Mouse (Mus musculus) forebrain, embryonic 13.5 days (tissue): ENCODE measurements around the gene Zfp51. TPM values are rescaled to one million over a fixed set of nuclear protein-coding genes. Genes with fewer than 3 reads are reported as not detected.
"Not testable (repeated sequence)": the region's sequence is repeated elsewhere in the genome, so short reads cannot be mapped to it uniquely, and the experiment has no call there.

Source experiments
- ATAC-seq: fragments of 200-750 bp; cut with Nextera tagmentation; 2 replicates; pipeline ENCODE4 v1.8.0; 2017
- H3K27ac ChIP-seq: fragments of 300-500 bp; sonication (generic); 2 replicates; pipeline ENCODE4 v1.5.1; 2015; ENCODE audit warnings: inconsistent platforms, mild to moderate bottlenecking, moderate library complexity
- H3K27me3 ChIP-seq: fragments of 300-500 bp; sonication (generic); 2 replicates; pipeline ENCODE4 v1.6.1; 2015; ENCODE audit warnings: mild to moderate bottlenecking, inconsistent platforms
- H3K36me3 ChIP-seq: fragments of 300-500 bp; sonication (generic); 2 replicates; pipeline ENCODE4 v1.6.1; 2015; ENCODE audit warnings: mild to moderate bottlenecking, inconsistent platforms; ENCODE audit not compliant: poor library complexity, severe bottlenecking
- H3K4me1 ChIP-seq: fragments of 300-500 bp; sonication (generic); 2 replicates; pipeline ENCODE4 v1.6.1; 2015; ENCODE audit warnings: inconsistent platforms
- H3K4me2 ChIP-seq: fragments of 300-500 bp; sonication (generic); 2 replicates; pipeline ENCODE4 v1.6.1; 2015; ENCODE audit warnings: inconsistent platforms, mild to moderate bottlenecking, moderate library complexity
- H3K4me3 ChIP-seq: fragments of 300-500 bp; sonication (generic); 2 replicates; pipeline ENCODE4 v1.5.1; 2015; ENCODE audit warnings: mild to moderate bottlenecking, inconsistent platforms
- H3K9ac ChIP-seq: fragments of 300-500 bp; sonication (generic); 2 replicates; pipeline ENCODE4 v1.6.1; 2015; ENCODE audit warnings: mild to moderate bottlenecking, inconsistent platforms
- H3K9me3 ChIP-seq: fragments of 300-500 bp; sonication (generic); replicated peaks from 2 replicates; pipeline ENCODE4 v1.6.1; 2016; ENCODE audit warnings: inconsistent platforms
- WGBS: fragments of 180-500 bp; shearing (Covaris S2); methylation state at CpG from one replicate; pipeline ENCODE4 v1.1.7; 2015; 5-methylcytosine and 5-hydroxymethylcytosine counted together
- polyA plus RNA-seq: library from polyadenylated mRNA; unstranded; fragments of >200 nt; fragmentation: Nextera tagmentation; extraction: Ambion mirVana; gene quantifications from 2 replicates; pipeline ENCODE4 v1.2.1, GENCODE M21; 2015

The Zfp51 gene
- polyA plus RNA-seq, 1 experiment from 2014 or later: 13.1 TPM

- not testable (repeated sequence) for H3K4me2 ChIP-seq, H3K27ac ChIP-seq, H3K9ac ChIP-seq, H3K27me3 ChIP-seq, H3K4me3 ChIP-seq, H3K9me3 ChIP-seq, ATAC-seq, H3K36me3 ChIP-seq, H3K4me1 ChIP-seq
- 89% methylated on average over 10 of the region's 10 CpGs for WGBS
Measured at GRCm38 (mm10) chr17:21478103-21478777, 28.1 kb downstream of the Zfp51 start.

DNA sequence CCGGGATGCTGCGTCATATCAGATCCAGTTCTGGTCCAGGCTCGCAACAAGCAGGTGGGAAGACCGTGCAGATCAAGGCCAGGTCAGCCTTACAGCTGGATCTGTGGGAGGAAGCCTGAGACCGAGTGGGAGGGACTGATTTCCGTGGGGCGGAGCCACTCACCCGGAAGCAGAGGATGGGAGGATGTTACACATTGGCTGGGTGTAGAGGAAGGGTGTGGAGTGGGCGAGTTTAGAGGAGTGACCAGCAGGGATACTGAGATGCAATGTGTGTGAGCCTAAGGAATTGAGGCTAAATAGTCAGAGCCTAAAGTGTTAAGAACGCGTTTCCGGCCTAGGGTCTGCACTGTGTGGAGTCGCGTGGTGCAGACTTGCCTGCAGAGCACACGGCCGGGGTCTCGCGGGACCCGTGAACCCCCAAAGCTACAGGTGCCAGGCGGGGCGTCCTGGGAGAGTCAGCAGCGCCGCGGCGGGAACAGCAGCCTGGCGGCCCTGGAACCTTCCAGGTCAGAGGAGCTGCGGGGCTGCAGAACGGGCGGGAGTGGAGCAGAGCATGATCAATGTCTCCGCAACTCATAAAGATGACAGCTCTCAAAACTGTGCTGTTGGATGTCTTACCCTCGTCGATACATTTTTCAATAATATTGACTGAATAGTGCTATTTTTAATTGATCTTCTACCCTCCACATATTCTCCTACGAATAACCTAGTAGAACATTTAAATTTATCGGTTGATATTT, 38.8 kb downstream of the Zfp51 start, which contains the start of gene Zfp53:
Gene Zfp53 (plus strand): TSS at position 239 of the 740 bp plus-strand sequence.
- peak within 1 kb of the TSS; percentile 76 for H3K9ac ChIP-seq
- H3K9me3 ChIP-seq: no peaks in the 10 kb centered on the region
- H3K4me1 ChIP-seq: peaks cover 13% of the 10 kb centered on the region
- H3K27me3 ChIP-seq: no peaks in the 10 kb centered on the region
- ATAC-seq: peak; percentile 99
- WGBS: 1% methylated on average over 34 of the region's 34 CpGs
- H3K4me2 ChIP-seq: peak within 1 kb of the TSS; percentile 76
- peak within 1 kb of the TSS; percentile 80 for H3K4me3 ChIP-seq
- peak within 1 kb of the TSS; percentile 42; the same call in 1 of the 2 replicates for H3K27ac ChIP-seq
- H3K36me3 ChIP-seq: peaks cover 4% of the 10 kb centered on the region

- no peak overlapping the region for H3K27ac ChIP-seq
- peak overlapping the region; percentile 80 for H3K4me3 ChIP-seq
- 22% methylated on average over 8 of the region's 8 CpGs for WGBS
- ATAC-seq: no peak; the same call in 1 of the 2 replicates
- no peaks in the 10 kb centered on the region for H3K9me3 ChIP-seq
- H3K4me1 ChIP-seq: peaks cover 13% of the 10 kb centered on the region
- H3K4me2 ChIP-seq: peak overlapping the region; percentile 76
- peak overlapping the region; percentile 76 for H3K9ac ChIP-seq
- no peaks in the 10 kb centered on the region for H3K27me3 ChIP-seq
- peaks cover 4% of the 10 kb centered on the region for H3K36me3 ChIP-seq
Measured at GRCm38 (mm10) chr17:21489500-21490001, 39.4 kb downstream of the Zfp51 start.

DNA sequence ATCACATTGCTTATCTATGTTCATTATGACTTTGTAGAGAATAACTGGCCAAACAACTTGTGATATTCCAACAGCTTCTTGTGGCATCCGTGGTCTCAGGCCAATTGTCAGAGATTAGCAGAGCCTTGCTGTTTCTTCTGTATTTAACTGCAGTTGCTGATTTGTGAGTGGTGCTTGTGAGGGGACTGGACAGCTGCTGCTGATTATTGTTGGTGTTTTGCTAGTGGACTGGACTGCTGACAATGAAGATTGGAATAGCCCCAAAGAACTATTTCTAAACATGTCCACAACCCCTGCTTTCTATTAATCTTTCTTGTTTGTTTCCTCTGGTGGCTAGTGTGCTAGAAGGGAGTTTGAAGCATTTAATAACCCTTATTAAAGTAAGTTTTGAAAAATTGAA, 51.2 kb downstream of the Zfp51 start:
- ATAC-seq: no peak
- Histone ChIP-seq H3K9ac (no peak overlapping the region), H3K9me3 (0 out of 2 replicates have a peak, but pooled peaks cover under 1% of the 10 kb centered on the region), H3K4me3 (no peak overlapping the region), H3K36me3 (peaks cover 15% of the 10 kb centered on the region), H3K4me2 (no peak overlapping the region), H3K27me3 (no peaks in the 10 kb centered on the region), H3K4me1 (no peaks in the 10 kb centered on the region), H3K27ac (no peak overlapping the region)
- 81% methylated on average over 1 of the region's 1 CpGs for WGBS

- Histone ChIP-seq H3K36me3 (peaks cover 19% of the 10 kb centered on the region), H3K4me1 (no peaks in the 10 kb centered on the region), H3K4me2 (no peak overlapping the region), H3K27me3 (no peaks in the 10 kb centered on the region), H3K4me3 (no peak overlapping the region), H3K9me3 (no peaks in the 10 kb centered on the region), H3K9ac (no peak overlapping the region), H3K27ac (no peak overlapping the region)
- WGBS: 98% methylated on average over 1 of the region's 1 CpGs
- ATAC-seq: no peak
Measured at GRCm38 (mm10) chr17:21504524-21504923, 54.4 kb downstream of the Zfp51 start.

DNA sequence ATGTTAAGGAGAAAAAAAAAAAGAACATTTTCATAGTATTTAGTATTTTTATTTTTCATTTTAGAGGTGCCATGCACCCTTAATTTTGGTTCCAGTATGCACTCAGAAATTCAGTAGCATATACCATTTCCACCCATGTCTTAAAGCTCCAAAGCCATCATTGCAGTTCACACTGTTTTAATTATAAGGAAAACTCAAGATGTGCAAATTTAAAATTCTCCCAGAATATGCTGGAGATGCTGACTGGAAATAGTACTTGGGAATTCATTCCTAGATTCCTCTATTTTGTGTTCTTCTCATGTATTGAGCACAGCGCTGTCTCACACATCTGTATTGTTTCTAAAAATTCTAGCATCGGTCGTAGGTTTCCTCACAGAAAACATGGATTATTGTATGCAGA, 56.1 kb downstream of the Zfp51 start:
- WGBS: 93% methylated on average over 3 of the region's 3 CpGs

DNA sequence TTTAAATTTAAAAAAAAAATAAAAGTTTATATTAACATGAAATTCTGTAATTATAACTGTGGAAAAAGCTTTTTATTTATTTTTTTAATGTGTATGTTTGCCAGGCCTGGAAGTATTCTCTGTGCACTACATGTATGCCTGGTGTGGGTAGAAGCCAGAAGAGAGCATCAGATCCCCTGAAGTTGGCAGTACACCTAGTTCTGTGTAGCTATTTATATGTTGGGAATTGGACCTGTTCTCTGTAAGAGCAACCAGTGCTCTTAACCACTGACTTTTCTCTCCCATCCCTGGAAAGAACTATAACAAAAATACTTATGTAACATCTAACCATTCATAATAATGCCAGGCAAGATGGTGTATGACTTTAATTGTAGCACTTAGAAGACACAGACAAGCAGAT, 59.6 kb downstream of the Zfp51 start:
- Histone ChIP-seq H3K9me3 (no peaks in the 10 kb centered on the region), H3K4me1 (no peaks in the 10 kb centered on the region), H3K4me3 (no peak overlapping the region), H3K9ac (no peak overlapping the region), H3K36me3 (peaks cover 19% of the 10 kb centered on the region), H3K27ac (no peak overlapping the region), H3K4me2 (no peak overlapping the region), H3K27me3 (no peaks in the 10 kb centered on the region)
- ATAC-seq: no peak

More for the DNA sequence above, 56.1 kb downstream of the Zfp51 start:
- Histone ChIP-seq H3K4me3 (no peak overlapping the region), H3K27me3 (no peaks in the 10 kb centered on the region), H3K4me1 (no peaks in the 10 kb centered on the region), H3K9ac (no peak overlapping the region), H3K36me3 (peaks cover 19% of the 10 kb centered on the region), H3K4me2 (no peak overlapping the region), H3K27ac (no peak overlapping the region), H3K9me3 (no peaks in the 10 kb centered on the region)
- no peak for ATAC-seq

Other genes starting within 250 kb of the Zfp51 start
- gene Vmn1r234, start 224.3 kb upstream of the Zfp51 start, polyA plus RNA-seq: not detected in 2 replicates
- gene Vmn1r235, start 194.0 kb upstream of the Zfp51 start, polyA plus RNA-seq: not detected in 2 replicates
- not detected in 2 replicates for gene Vmn1r236, start 167.4 kb upstream of the Zfp51 start, polyA plus RNA-seq
- not detected in 2 replicates for gene Vmn1r237, start 138.5 kb upstream of the Zfp51 start, polyA plus RNA-seq
- gene Zfp677, start 66.6 kb upstream of the Zfp51 start, polyA plus RNA-seq: 3.4 and 3.6 TPM in 2 replicates
- 3.6 and 3.9 TPM in 2 replicates for gene Zfp54, start 27.1 kb upstream of the Zfp51 start, polyA plus RNA-seq
- gene Zfp53, start 38.6 kb downstream of the Zfp51 start, polyA plus RNA-seq: 10.5 and 10.8 TPM in 2 replicates
- gene Zfp52, start 85.2 kb downstream of the Zfp51 start, polyA plus RNA-seq: 1.6 and 1.7 TPM in 2 replicates
- 14.3 and 15.6 TPM in 2 replicates for gene Zfp948, start 116.6 kb downstream of the Zfp51 start, polyA plus RNA-seq
- 9.6 and 9.9 TPM in 2 replicates for gene Zfp983, start 200.2 kb downstream of the Zfp51 start, polyA plus RNA-seq
- 15.5 and 21.5 TPM in 2 replicates for gene Gm10226, start 241.5 kb downstream of the Zfp51 start, polyA plus RNA-seq